Mouse (Mus musculus): ENCODE results near the gene Muc5ac. TPM values are rescaled to one million over a fixed set of nuclear protein-coding genes. Genes with fewer than 3 reads are reported as not detected.

The Muc5ac gene
- 0.01 TPM in 1 of 2 replicates, not detected in the other for polyA plus RNA-seq (2012; rRNA removed; ENCODE audit: low replicate concordance)

GRCm38 (mm10) chr7:141788677-141789452, at the start of gene Muc5ac:
TSS of gene Muc5ac (plus strand) at chr7:141788972.

GRCm38 (mm10) chr7:141838779-141839178, 50.0 kb downstream of the Muc5ac start, which contains the start of gene Muc5b:
TSS of gene Muc5b (plus strand) at chr7:141839070.

Other genes starting within 250 kb of the Muc5ac start
- gene Chid1, start 249.1 kb upstream of the Muc5ac start, polyA plus RNA-seq (2012; rRNA removed; ENCODE audit: low replicate concordance): 38.6 and 54.6 TPM in 2 replicates
- 72.0 and 79.4 TPM in 2 replicates for gene Ap2a2, start 226.8 kb upstream of the Muc5ac start, polyA plus RNA-seq (2012; rRNA removed; ENCODE audit: low replicate concordance)
- gene Muc6, start 133.7 kb upstream of the Muc5ac start, polyA plus RNA-seq (2012; rRNA removed; ENCODE audit: low replicate concordance): 0.03 and 0.05 TPM in 2 replicates
- gene Muc2, start 98.6 kb upstream of the Muc5ac start, polyA plus RNA-seq (2012; rRNA removed; ENCODE audit: low replicate concordance): 1.4 and 1.9 TPM in 2 replicates
- 0.01 and 0.05 TPM in 2 replicates for gene Muc5b, start 50.1 kb downstream of the Muc5ac start, polyA plus RNA-seq (2012; rRNA removed; ENCODE audit: low replicate concordance)
- gene Tollip, start 129.5 kb downstream of the Muc5ac start, polyA plus RNA-seq (2012; rRNA removed; ENCODE audit: low replicate concordance): 79.8 and 82.1 TPM in 2 replicates
- 0.20 and 0.39 TPM in 2 replicates for gene Brsk2, start 160.8 kb downstream of the Muc5ac start, polyA plus RNA-seq (2012; rRNA removed; ENCODE audit: low replicate concordance)